Mouse (Mus musculus) intestine, postnatal 0 days (tissue): ENCODE results near the gene Pdhx. TPM values are rescaled to one million over a fixed set of nuclear protein-coding genes. Genes with fewer than 3 reads are reported as not detected.

Experiments used
- ATAC-seq: fragments of 200-750 bp; cut with Nextera tagmentation; 2 replicates; pipeline ENCODE4 v1.8.0; 2017; ENCODE audit warnings: mild to moderate bottlenecking, moderate TSS enrichment, moderate library complexity
- H3K27ac ChIP-seq: fragments of 300-500 bp; sonication (generic); 2 replicates; pipeline ENCODE4 v1.5.1; 2014; ENCODE audit warnings: mild to moderate bottlenecking, low read depth, low read length, moderate library complexity
- H3K27me3 ChIP-seq: fragments of 300-500 bp; sonication (generic); replicated peaks from 2 replicates; pipeline ENCODE4 v1.6.1; 2014; ENCODE audit warnings: low read length, mixed read lengths; ENCODE audit not compliant: control insufficient read depth, insufficient read depth
- H3K36me3 ChIP-seq: fragments of 300-500 bp; sonication (generic); 2 replicates; pipeline ENCODE4 v1.6.1; 2014; ENCODE audit warnings: mild to moderate bottlenecking, moderate library complexity; ENCODE audit not compliant: control insufficient read depth, insufficient read depth
- H3K4me1 ChIP-seq: fragments of 300-500 bp; sonication (generic); replicated peaks from 2 replicates; pipeline ENCODE4 v1.6.1; 2014; ENCODE audit warnings: antibody characterized with exemption, low read length, mixed read lengths; ENCODE audit not compliant: control insufficient read depth, insufficient read depth
- H3K4me2 ChIP-seq: fragments of 300-500 bp; sonication (generic); replicated peaks from 2 replicates; pipeline ENCODE4 v1.6.1; 2014; ENCODE audit warnings: low read depth, mild to moderate bottlenecking, moderate library complexity
- H3K4me3 ChIP-seq: fragments of 300-500 bp; sonication (generic); 2 replicates; pipeline ENCODE4 v1.5.1; 2014; ENCODE audit warnings: low read depth, low read length
- H3K9ac ChIP-seq: fragments of 300-500 bp; sonication (generic); 2 replicates; pipeline ENCODE4 v1.6.1; 2014; ENCODE audit warnings: mild to moderate bottlenecking, low read depth, low read length
- H3K9me3 ChIP-seq: fragments of 300-500 bp; sonication (generic); 2 replicates; pipeline ENCODE4 v1.6.1; 2016; ENCODE audit warnings: mixed run types; ENCODE audit not compliant: control insufficient read depth
- CTCF ChIP-seq: sonication (generic); IDR thresholded peaks from 2 replicates; pipeline ENCODE4 v1.5.1; 2016; ENCODE audit warnings: low read depth, mild to moderate bottlenecking, control low read depth, antibody characterized with exemption, moderate library complexity
- WGBS: fragments of 180-500 bp; shearing (Covaris S2); extraction: QIAGEN DNeasy Blood & Tissue Kit; methylation state at CpG from one replicate; pipeline ENCODE4 v1.1.7; 2014; 5-methylcytosine and 5-hydroxymethylcytosine counted together
- polyA plus RNA-seq: library from polyadenylated mRNA; unstranded; fragments of >200 nt; fragmentation: Nextera tagmentation; extraction: Ambion mirVana; gene quantifications from 2 replicates; pipeline ENCODE4 v1.2.1, GENCODE M21; 2015

Pdhx gene
- polyA plus RNA-seq, 1 experiment from 2014 or later, result 23.5 TPM

- Histone ChIP-seq H3K9ac (no peak overlapping the region), H3K36me3 (no peaks in the 10 kb centered on the region), H3K27ac (no peak overlapping the region), H3K27me3 (no peaks in the 10 kb centered on the region), H3K4me2 (no peak overlapping the region), H3K4me1 (no peaks in the 10 kb centered on the region), H3K4me3 (no peak overlapping the region), H3K9me3 (no peaks in the 10 kb centered on the region)
- ATAC-seq, result no peak
- WGBS, result 71% methylated on average over 1 of the region's 1 CpGs
- no peak for TF ChIP-seq CTCF
Observed at GRCm38 (mm10) chr2:102997874-102998273, 75.4 kb downstream of the Pdhx start.

GRCm38 (mm10) chr2:102993841-102994607, 79.3 kb downstream of the Pdhx start:
- Histone ChIP-seq H3K4me1 (no peaks in the 10 kb centered on the region), H3K9me3 (no peaks in the 10 kb centered on the region), H3K27me3 (no peaks in the 10 kb centered on the region), H3K9ac (no peak overlapping the region), H3K4me2 (no peak overlapping the region), H3K27ac (no peak overlapping the region), H3K36me3 (no peaks in the 10 kb centered on the region), H3K4me3 (no peak overlapping the region)
- no peak for ATAC-seq
- 88% methylated on average over 3 of the region's 3 CpGs for WGBS
- no peak for TF ChIP-seq CTCF

- H3K27ac ChIP-seq, result no peak overlapping the region
- no peaks in the 10 kb centered on the region for H3K36me3 ChIP-seq
- no peak for ATAC-seq
- H3K9me3 ChIP-seq, result no peaks in the 10 kb centered on the region
- no peak overlapping the region for H3K9ac ChIP-seq
- H3K4me1 ChIP-seq, result no peaks in the 10 kb centered on the region
- no peak for TF ChIP-seq CTCF
- no peaks in the 10 kb centered on the region for H3K27me3 ChIP-seq
- no peak overlapping the region for H3K4me2 ChIP-seq
- 91% methylated on average over 6 of the region's 6 CpGs for WGBS
- no peak overlapping the region for H3K4me3 ChIP-seq
Observed at GRCm38 (mm10) chr2:102992405-102992804, 80.9 kb downstream of the Pdhx start.

- no peak for TF ChIP-seq CTCF
- no peak for ATAC-seq
- WGBS, result 43% methylated on average over 2 of the region's 2 CpGs
Observed at GRCm38 (mm10) chr2:102990301-102990702, 83.0 kb downstream of the Pdhx start.

GRCm38 (mm10) chr2:102989446-102989845, 83.9 kb downstream of the Pdhx start:
- no peak overlapping the region for H3K9ac ChIP-seq
- no peak overlapping the region for H3K27ac ChIP-seq
- TF ChIP-seq CTCF, result no peak
- H3K36me3 ChIP-seq, result no peaks in the 10 kb centered on the region
- H3K4me1 ChIP-seq, result no peaks in the 10 kb centered on the region
- no peak overlapping the region for H3K4me2 ChIP-seq
- no peaks in the 10 kb centered on the region for H3K27me3 ChIP-seq
- 98% methylated on average over 1 of the region's 1 CpGs for WGBS
- H3K9me3 ChIP-seq, result no peaks in the 10 kb centered on the region
- no peak overlapping the region for H3K4me3 ChIP-seq
- no peak for ATAC-seq

More at GRCm38 (mm10) chr2:102990301-102990702, 83.0 kb downstream of the Pdhx start:
- H3K36me3 ChIP-seq, result no peaks in the 10 kb centered on the region
- H3K27ac ChIP-seq, result no peak overlapping the region
- no peak overlapping the region for H3K4me2 ChIP-seq
- no peak overlapping the region for H3K9ac ChIP-seq
- H3K4me3 ChIP-seq, result no peak overlapping the region
- no peaks in the 10 kb centered on the region for H3K4me1 ChIP-seq
- no peaks in the 10 kb centered on the region for H3K9me3 ChIP-seq
- no peaks in the 10 kb centered on the region for H3K27me3 ChIP-seq

GRCm38 (mm10) chr2:102987708-102988010, 85.7 kb downstream of the Pdhx start:
- no peak for ATAC-seq
- Histone ChIP-seq H3K4me1 (no peaks in the 10 kb centered on the region), H3K9me3 (no peaks in the 10 kb centered on the region), H3K4me3 (no peak overlapping the region), H3K9ac (no peak overlapping the region), H3K27me3 (no peaks in the 10 kb centered on the region), H3K36me3 (no peaks in the 10 kb centered on the region), H3K4me2 (no peak overlapping the region), H3K27ac (no peak overlapping the region)
- WGBS, result 95% methylated on average over 4 of the region's 4 CpGs
- no peak for TF ChIP-seq CTCF
